ENCODE assay signal across 8 mouse cellular contexts in genomic region chr17:46704887-46705835, GRCm38 (mm10). TPM values are rescaled to one million over a fixed set of nuclear protein-coding genes. Genes with fewer than 3 reads are reported as not detected.
A peak's percentile ranks its signal among the peaks of the same experiment; 100 is the strongest.
DNase-seq lines count a peak whose midpoint lies in the region; ATAC-seq and TF ChIP-seq lines count a peak whose summit lies in the region.

TSS of gene Ppp2r5d (minus strand) at chr17:46705111.

- peak within 1 kb of the TSS; percentile 94 for H3K4me3 ChIP-seq in embryonic facial prominence, embryonic 14.5 days (ENCODE audit: low read depth, low read length)
- peak within 1 kb of the TSS; percentile 78 for H3K4me3 ChIP-seq in heart, adult 2 months
- H3K4me3 ChIP-seq in limb, embryonic 13.5 days, result peak within 1 kb of the TSS; percentile 90
- peak within 1 kb of the TSS; percentile 95 for H3K4me3 ChIP-seq in midbrain, embryonic 16.5 days (ENCODE audit: low read depth, low read length)

- peak; percentile 99 for DNase-seq in 3T3-L1 (ENCODE audit: low read depth, low spot score)
- DNase-seq in adrenal gland, postnatal 4 days (ENCODE audit: low spot score in 2 of 2), result peak; percentile 81 to 93
- DNase-seq in embryonic facial prominence, embryonic 14.5 days (ENCODE audit: low spot score), result peak; percentile 99
- peak; percentile 97 to 98 for DNase-seq in heart, adult 2 months
- DNase-seq in kidney, adult 8-10 months, result peak; percentile 98
- DNase-seq in spleen, postnatal 10 days (ENCODE audit: low spot score in 2 of 2), result peak; percentile 86 to 95

- intact Hi-C loops in heart, adult 2 months (cut with DNase I), result loop anchor here (10.0 kb wide), 1 partner anchor 380 kb away; the partner anchor contains the start of gene Abcc10

- H3K9me3 ChIP-seq in embryonic facial prominence, embryonic 14.5 days (ENCODE audit: control insufficient read depth, low read length), result no peaks in the 10 kb centered on the region
- no peaks in the 10 kb centered on the region for H3K9me3 ChIP-seq in limb, embryonic 13.5 days
- H3K9me3 ChIP-seq in midbrain, embryonic 16.5 days (replicated peaks; ENCODE audit: control insufficient read depth, low read length, poor library complexity, severe bottlenecking), result no peaks in the 10 kb centered on the region

- 0 out of 2 replicates have a peak, but pooled peaks cover 3% of the 10 kb centered on the region for H3K79me2 ChIP-seq in heart, adult 2 months (replicated peaks; ENCODE audit: control insufficient read depth, insufficient read depth, low read length)

- peak; percentile 97 for ATAC-seq in embryonic facial prominence, embryonic 14.5 days (ENCODE audit: low read depth)
- peak; percentile 97 for ATAC-seq in limb, embryonic 13.5 days (ENCODE audit: low FRiP score, low read depth)
- ATAC-seq in midbrain, embryonic 16.5 days, result peak; percentile 96

- H3K9ac ChIP-seq in embryonic facial prominence, embryonic 14.5 days (ENCODE audit: low read depth, low read length), result peak within 1 kb of the TSS; percentile 97
- H3K9ac ChIP-seq in heart, adult 2 months (ENCODE audit: low read depth, low read length), result peak within 1 kb of the TSS; percentile 90
- peak within 1 kb of the TSS; percentile 96 for H3K9ac ChIP-seq in limb, embryonic 13.5 days
- H3K9ac ChIP-seq in midbrain, embryonic 16.5 days (ENCODE audit: low read depth, low read length), result peak within 1 kb of the TSS; percentile 93

- TF ChIP-seq POLR2A in heart, adult 2 months (IDR thresholded peaks at IDR 0.05; ENCODE audit: insufficient read depth, low read depth, low read length), result peak; percentile 94

- H3K27me3 ChIP-seq in embryonic facial prominence, embryonic 14.5 days (replicated peaks; ENCODE audit: control insufficient read depth, insufficient read depth, low read length), result no peaks in the 10 kb centered on the region
- H3K27me3 ChIP-seq in heart, adult 2 months (ENCODE audit: control insufficient read depth, insufficient read depth, low read length), result no peaks in the 10 kb centered on the region
- no peaks in the 10 kb centered on the region for H3K27me3 ChIP-seq in limb, embryonic 13.5 days
- no peaks in the 10 kb centered on the region for H3K27me3 ChIP-seq in midbrain, embryonic 16.5 days (ENCODE audit: control insufficient read depth, insufficient read depth, low read depth, low read length)

- peak within 1 kb of the TSS; percentile 88 for H3K4me2 ChIP-seq in embryonic facial prominence, embryonic 14.5 days (ENCODE audit: low read depth, low read length)
- peak within 1 kb of the TSS; percentile 89 for H3K4me2 ChIP-seq in limb, embryonic 13.5 days (replicated peaks)
- H3K4me2 ChIP-seq in midbrain, embryonic 16.5 days (ENCODE audit: low read length), result peak within 1 kb of the TSS; percentile 94

- H3K27ac ChIP-seq in embryonic facial prominence, embryonic 14.5 days (replicated peaks; ENCODE audit: low read depth, low read length), result peak within 1 kb of the TSS; percentile 91
- peak within 1 kb of the TSS; percentile 88 for H3K27ac ChIP-seq in heart, adult 2 months
- H3K27ac ChIP-seq in limb, embryonic 13.5 days, result peak within 1 kb of the TSS; percentile 93
- peak within 1 kb of the TSS; percentile 94 for H3K27ac ChIP-seq in midbrain, embryonic 16.5 days (ENCODE audit: low read length)

- H3K36me3 ChIP-seq in embryonic facial prominence, embryonic 14.5 days (ENCODE audit: control insufficient read depth, insufficient read depth, low read length), result no peaks in the 10 kb centered on the region; the same call in 1 of the 2 replicates
- no peaks in the 10 kb centered on the region for H3K36me3 ChIP-seq in heart, adult 2 months (ENCODE audit: control insufficient read depth, insufficient read depth, low read length)
- 0 out of 2 replicates have a peak, but pooled peaks cover 7% of the 10 kb centered on the region for H3K36me3 ChIP-seq in limb, embryonic 13.5 days
- H3K36me3 ChIP-seq in midbrain, embryonic 16.5 days (ENCODE audit: control insufficient read depth, insufficient read depth, low read length), result no peaks in the 10 kb centered on the region

- TF ChIP-seq CTCF in heart, adult 2 months (IDR thresholded peaks at IDR 0.05), result peak; percentile 31

- no peak for TF ChIP-seq EP300 in heart, adult 2 months (IDR thresholded peaks at IDR 0.05; ENCODE audit: insufficient read depth, low read depth, low read length)

- peaks cover 17% of the 10 kb centered on the region for H3K4me1 ChIP-seq in embryonic facial prominence, embryonic 14.5 days (ENCODE audit: control insufficient read depth, insufficient read depth, low read length)
- H3K4me1 ChIP-seq in heart, adult 2 months (ENCODE audit: control insufficient read depth, insufficient read depth, low read length), result peaks cover 11% of the 10 kb centered on the region
- H3K4me1 ChIP-seq in limb, embryonic 13.5 days, result peaks cover 33% of the 10 kb centered on the region
- H3K4me1 ChIP-seq in midbrain, embryonic 16.5 days (ENCODE audit: control insufficient read depth, insufficient read depth, low read length), result peaks cover 31% of the 10 kb centered on the region

- under 1% methylated on average over 48 of the region's 48 CpGs for WGBS in embryonic facial prominence, embryonic 14.5 days
- WGBS in heart, adult 2 months, result 1% methylated on average over 48 of the region's 48 CpGs
- 1% methylated on average over 48 of the region's 48 CpGs for WGBS in limb, embryonic 13.5 days
- WGBS in midbrain, embryonic 16.5 days, result 2% methylated on average over 48 of the region's 48 CpGs

RNA-seq across cellular contexts. Expression of gene Ppp2r5d, which starts in this region (rescaled TPM):
- total RNA-seq in adrenal gland, postnatal 4 days (2021), result 10 to 100 TPM; 57.7 to 60.1 TPM
- polyA plus RNA-seq in embryonic facial prominence, embryonic 14.5 days (2014; fragmentation: Nextera tagmentation; extraction: Ambion mirVana), result 79.5 and 87.5 TPM in 2 replicates
- total RNA-seq in heart, adult 2 months (2021), result 10 to 100 TPM; 28.1 to 32.0 TPM
- 30.8 and 40.6 TPM in 2 replicates for polyA plus RNA-seq in heart, adult 2 months (2012; rRNA removed)
- 94.0 and 103 TPM in 2 replicates for polyA plus RNA-seq in limb, embryonic 13.5 days (2015; fragmentation: Nextera tagmentation; extraction: Ambion mirVana)
- polyA plus RNA-seq in midbrain, embryonic 16.5 days (2015; fragmentation: Nextera tagmentation; extraction: Ambion mirVana), result 94.8 and 102 TPM in 2 replicates

Comparison
In these comparisons a context has a peak if more than half of its experiments do, and no peak if none do; other contexts are left out.
1. Peak in every context shown above with its lines: DNase-seq, ATAC-seq, H3K4me3 ChIP-seq and H3K27ac ChIP-seq.